Mouse (Mus musculus): ENCODE results near the gene Naga. TPM values are rescaled to one million over a fixed set of nuclear protein-coding genes. Genes with fewer than 3 reads are reported as not detected.

Gene Naga
- 43.6 TPM for total RNA-seq (2023)

GRCm38 (mm10) chr15:82338593-82339112 is at the start of gene Naga, which contains the start of the genes Pheta2 and Smdt1:
TSS of gene Naga (minus strand) at chr15:82338925.
TSS of gene Pheta2 (plus strand) at chr15:82338942.
TSS of gene Smdt1 (plus strand) at chr15:82338959.

GRCm38 (mm10) chr15:82379871-82380713 is 41.4 kb upstream of the Naga start, which contains the start of gene Cyp2d22:
TSS of gene Cyp2d22 (minus strand) at chr15:82380260.

GRCm38 (mm10) chr15:82354126-82354945 is 15.6 kb upstream of the Naga start, which contains the start of gene Ndufa6:
TSS of gene Ndufa6 (minus strand) at chr15:82354322.

GRCm38 (mm10) chr15:82298764-82299561 is 39.8 kb downstream of the Naga start, which contains the start of gene Wbp2nl:
TSS of gene Wbp2nl (plus strand) at chr15:82298954.

Other genes with a start within 250 kb of the Naga start
- gene Ccdc134, start 211.0 kb downstream of the Naga start, total RNA-seq (2023), result 33.6 TPM
- 239 TPM for gene Srebf2, start 191.7 kb downstream of the Naga start, total RNA-seq (2023)
- 0.29 TPM for gene Shisa8, start 126.1 kb downstream of the Naga start, total RNA-seq (2023)
- 18.9 TPM for gene Tnfrsf13c, start 114.6 kb downstream of the Naga start, total RNA-seq (2023)
- gene Cenpm, start 94.2 kb downstream of the Naga start, total RNA-seq (2023), result 1.7 TPM
- gene 1500009C09Rik, start 86.5 kb downstream of the Naga start, total RNA-seq (2023), result not detected
- not detected for gene Sept3, start 64.0 kb downstream of the Naga start, total RNA-seq (2023)
- gene Wbp2nl, start 40.0 kb downstream of the Naga start, total RNA-seq (2023), result not detected
- 0.26 TPM for gene Pheta2, start within 50 bp of the Naga start, total RNA-seq (2023)
- gene Smdt1, start within 50 bp of the Naga start, total RNA-seq (2023), result 97.2 TPM
- 130 TPM for gene Ndufa6, start 15.4 kb upstream of the Naga start, total RNA-seq (2023)
- 11.3 TPM for gene Cyp2d22, start 41.3 kb upstream of the Naga start, total RNA-seq (2023)
- not detected for gene Cyp2d11, start 55.1 kb upstream of the Naga start, total RNA-seq (2023)
- gene Cyp2d10, start 68.3 kb upstream of the Naga start, total RNA-seq (2023), result not detected
- gene Cyp2d9, start 94.5 kb upstream of the Naga start, total RNA-seq (2023), result not detected
- not detected for gene Cyp2d12, start 216.1 kb upstream of the Naga start, total RNA-seq (2023)